29 mouse cellular contexts compared by ENCODE assay signal in the genomic region with DNA sequence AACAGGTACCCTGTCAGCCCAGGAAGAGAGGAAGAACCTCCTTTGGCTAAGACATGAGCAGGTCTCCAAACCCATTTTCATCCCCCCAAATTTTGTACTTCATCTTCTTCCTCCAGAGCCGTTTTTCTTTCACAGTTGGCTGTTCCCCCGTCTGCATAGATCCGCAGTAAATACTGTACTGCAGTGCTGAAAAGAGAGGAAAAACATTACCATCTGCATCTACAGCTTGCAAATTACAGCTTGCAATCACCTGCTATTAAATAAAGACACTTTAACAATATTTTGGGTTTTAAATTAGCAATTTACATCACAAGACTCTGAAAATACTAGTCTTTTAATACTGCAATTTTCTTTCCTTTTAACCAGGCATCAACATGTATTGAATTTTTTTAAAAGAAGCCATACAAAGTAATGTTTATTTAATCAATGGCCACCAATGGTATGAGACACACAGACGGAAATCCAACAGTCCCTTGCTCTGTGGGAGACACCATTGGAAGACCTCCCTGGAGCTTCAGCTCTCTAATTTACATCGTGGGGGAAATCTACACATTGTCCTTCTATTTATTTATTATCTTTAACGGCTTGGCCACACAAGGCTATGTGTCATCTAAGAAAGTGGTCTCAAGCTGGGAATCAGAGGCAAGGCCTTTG.
DNase-seq lines count a peak whose midpoint lies in the region; ATAC-seq and TF ChIP-seq lines count a peak whose summit lies in the region.
"Had no signal": no experiment of that assay in that cellular context is flagged by ENCODE, and none has a peak within 500 bp of the region (broad histone marks: within the 10 kb centered on the region; RNA-seq: fewer than 3 reads in every experiment).

No protein-coding gene starts in this region.

- WGBS in forebrain, embryonic 16.5 days: 16% methylated on average over 6 of the region's 6 CpGs
- 29% methylated on average over 6 of the region's 6 CpGs for WGBS in neural tube, embryonic 15.5 days

- H3K27ac ChIP-seq in forebrain, embryonic 16.5 days (ENCODE audit: low read length): no peak overlapping the region
- H3K27ac ChIP-seq in neural tube, embryonic 15.5 days (replicated peaks): no peak overlapping the region
- H3K27ac ChIP-seq: embryonic facial prominence, embryonic 10.5 days; embryonic facial prominence, embryonic 13.5 days; heart, adult 2 months; heart, embryonic 10.5 days; heart, embryonic 13.5 days; hindbrain, embryonic 12.5 days; hindbrain, embryonic 15.5 days; intestine, embryonic 15.5 days had no signal

- H3K4me1 ChIP-seq in forebrain, embryonic 16.5 days (replicated peaks; ENCODE audit: control insufficient read depth, insufficient read depth, low read length): peaks cover 4% of the 10 kb centered on the region; the same call in 1 of the 2 replicates
- H3K4me1 ChIP-seq in neural tube, embryonic 15.5 days: no peaks in the 10 kb centered on the region
- H3K4me1 ChIP-seq: embryonic facial prominence, embryonic 10.5 days; embryonic facial prominence, embryonic 13.5 days; hindbrain, embryonic 12.5 days; hindbrain, embryonic 15.5 days; intestine, embryonic 15.5 days had no signal

- no peak overlapping the region for H3K4me2 ChIP-seq in forebrain, embryonic 16.5 days (ENCODE audit: low read length)
- H3K4me2 ChIP-seq in neural tube, embryonic 15.5 days: no peak overlapping the region
- H3K4me2 ChIP-seq: embryonic facial prominence, embryonic 13.5 days; heart, embryonic 13.5 days; hindbrain, embryonic 12.5 days; hindbrain, embryonic 15.5 days; intestine, embryonic 15.5 days had no signal

- no peak for DNase-seq in frontal cortex, adult 2 months (ENCODE audit: extremely low spot score in 1 of 2, low spot score in 1 of 2)
- DNase-seq in brain, adult 2 months (ENCODE audit: low read depth, low spot score): peak; percentile 47
- peak; percentile 65 for DNase-seq in brain, embryonic 14.5 days (ENCODE audit: low read depth)
- DNase-seq in thymus, postnatal 25 days: no peak
- no peak for DNase-seq in adipocyte (ENCODE audit: low spot score)
- DNase-seq: adrenal gland, adult 8-10 months; adrenal gland, postnatal 25 days; cerebellum, adult 11 months; cerebellum, adult 2 months; cerebellum, adult 9-11 months; cerebellum, postnatal 25 days; gastrocnemius, postnatal 10 days; gastrocnemius, postnatal 36 days; heart, adult 2 months; heart, postnatal 14 days; heart, postnatal 4 days; kidney, adult 11 months had no signal

- H3K4me3 ChIP-seq in forebrain, embryonic 16.5 days (replicated peaks; ENCODE audit: low read length): no peak overlapping the region
- no peak overlapping the region for H3K4me3 ChIP-seq in neural tube, embryonic 15.5 days (replicated peaks)
- H3K4me3 ChIP-seq: embryonic facial prominence, embryonic 10.5 days; embryonic facial prominence, embryonic 13.5 days; erythroblast, embryonic 14.5 days; heart, adult 2 months; heart, embryonic 10.5 days; heart, embryonic 13.5 days; hindbrain, embryonic 12.5 days; hindbrain, embryonic 15.5 days; intestine, embryonic 15.5 days had no signal

- H3K9ac ChIP-seq in forebrain, embryonic 16.5 days (replicated peaks; ENCODE audit: low read depth, low read length): no peak overlapping the region
- H3K9ac ChIP-seq in neural tube, embryonic 15.5 days (replicated peaks): no peak overlapping the region
- H3K9ac ChIP-seq: embryonic facial prominence, embryonic 13.5 days; heart, embryonic 13.5 days; hindbrain, embryonic 12.5 days; hindbrain, embryonic 15.5 days; intestine, embryonic 15.5 days had no signal

- H3K9me3 ChIP-seq in forebrain, embryonic 16.5 days (ENCODE audit: control insufficient read depth, low read length): no peaks in the 10 kb centered on the region
- H3K9me3 ChIP-seq in neural tube, embryonic 15.5 days (replicated peaks): no peaks in the 10 kb centered on the region
- H3K9me3 ChIP-seq: embryonic facial prominence, embryonic 10.5 days; embryonic facial prominence, embryonic 13.5 days; heart, embryonic 10.5 days; heart, embryonic 13.5 days; hindbrain, embryonic 12.5 days; hindbrain, embryonic 15.5 days; intestine, embryonic 15.5 days had no signal

- no peak for TF ChIP-seq POLR2A in brain, embryonic 14.5 days (IDR thresholded peaks at IDR 0.05; ENCODE audit: borderline replicate concordance, extremely low read depth, insufficient read depth, insufficient read length, poor library complexity, severe bottlenecking)

- TF ChIP-seq CTCF in brain, embryonic 14.5 days (IDR thresholded peaks at IDR 0.05; ENCODE audit: borderline replicate concordance, extremely low read depth, insufficient read depth, insufficient read length): no peak

- ATAC-seq in frontal cortex, adult (ENCODE audit: low TSS enrichment): peak; percentile 38; the same call in 1 of the 2 replicates
- ATAC-seq in forebrain, embryonic 16.5 days: peak; percentile 82
- no peak for ATAC-seq in neural tube, embryonic 15.5 days (ENCODE audit: low FRiP score)
- ATAC-seq: CD4-positive, CD25-positive, alpha-beta regulatory T cell, adult 4 months; intestine, embryonic 15.5 days had no signal

- H3K27me3 ChIP-seq in forebrain, embryonic 16.5 days (replicated peaks; ENCODE audit: control insufficient read depth, insufficient read depth, low read length): no peaks in the 10 kb centered on the region
- no peaks in the 10 kb centered on the region for H3K27me3 ChIP-seq in neural tube, embryonic 15.5 days (replicated peaks)
- H3K27me3 ChIP-seq: embryonic facial prominence, embryonic 13.5 days; heart, embryonic 13.5 days; hindbrain, embryonic 12.5 days; hindbrain, embryonic 15.5 days; intestine, embryonic 15.5 days had no signal

- H3K36me3 ChIP-seq in forebrain, embryonic 16.5 days (ENCODE audit: control insufficient read depth, insufficient read depth): no peaks in the 10 kb centered on the region
- no peaks in the 10 kb centered on the region for H3K36me3 ChIP-seq in neural tube, embryonic 15.5 days
- H3K36me3 ChIP-seq: embryonic facial prominence, embryonic 10.5 days; embryonic facial prominence, embryonic 13.5 days; heart, embryonic 10.5 days; heart, embryonic 13.5 days; hindbrain, embryonic 12.5 days; hindbrain, embryonic 15.5 days; intestine, embryonic 15.5 days had no signal

Comparison
In these comparisons a context has a peak if more than half of its experiments do, and no peak if none do; other contexts are left out.
1. DNase-seq: peak in brain, adult 2 months (single experiment) and brain, embryonic 14.5 days (single experiment); none in frontal cortex, adult 2 months (0 of 2), thymus, postnatal 25 days (single experiment) and adipocyte (single experiment).